Mouse (Mus musculus): ENCODE measurements around the gene Bcar1. TPM values are rescaled to one million over a fixed set of nuclear protein-coding genes. Genes with fewer than 3 reads are reported as not detected.

The Bcar1 gene
- polyA plus RNA-seq, 1 experiment from 2014 or later = 52.4 TPM

DNA sequence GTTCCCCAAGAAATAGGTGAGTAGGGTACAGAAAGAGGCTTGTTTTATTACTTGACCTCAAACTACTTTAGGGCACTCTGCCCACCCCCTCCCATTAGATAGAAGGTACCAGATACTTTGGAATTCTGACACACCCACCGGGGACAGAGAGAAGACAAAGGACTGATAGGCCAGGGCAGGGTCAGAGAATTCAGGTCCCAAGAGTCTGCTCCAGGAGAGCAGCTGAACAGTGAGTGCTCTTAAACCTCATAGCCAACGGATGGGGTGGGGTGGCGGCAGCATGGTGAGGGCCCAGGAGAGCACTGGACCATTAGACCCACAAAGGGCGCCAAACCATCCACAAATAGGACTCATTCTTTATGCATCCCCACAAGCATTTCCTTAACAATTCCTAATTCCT is 22.0 kb upstream of the Bcar1 start:
- Histone ChIP-seq H3K4me1 (peaks cover 7% of the 10 kb centered on the region), H3K27ac (replicated peaks) (no peak overlapping the region), H3K4me2 (replicated peaks) (no peak overlapping the region), H3K9me3 (no peaks in the 10 kb centered on the region), H3K36me3 (peaks cover 27% of the 10 kb centered on the region), H3K27me3 (no peaks in the 10 kb centered on the region), H3K4me3 (no peak overlapping the region), H3K9ac (replicated peaks) (no peak overlapping the region)
- 91% methylated on average over 4 of the region's 4 CpGs for WGBS
- no peak for ATAC-seq (ENCODE audit: low FRiP score, low read depth)

DNA sequence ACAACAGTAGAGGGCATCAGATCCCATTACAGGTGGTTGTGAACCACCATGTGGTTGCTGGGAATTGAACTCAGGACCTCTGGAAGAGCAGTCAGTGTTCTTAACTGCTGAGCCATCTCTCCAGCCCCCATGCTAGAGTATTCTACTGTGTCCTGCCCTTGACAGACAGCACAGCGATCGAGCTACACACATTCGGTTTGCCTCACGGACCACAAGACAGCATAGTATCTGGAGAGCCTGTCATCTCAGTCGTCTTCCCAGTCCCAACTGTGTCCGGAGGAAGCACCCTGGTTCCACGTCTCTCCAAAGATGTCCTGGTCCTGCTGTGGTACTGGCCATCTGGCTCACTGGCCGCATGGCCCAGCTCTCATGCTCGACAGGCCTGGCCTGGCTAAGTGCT is 21.5 kb upstream of the Bcar1 start:
- Histone ChIP-seq H3K27ac (replicated peaks) (no peak overlapping the region), H3K36me3 (peaks cover 27% of the 10 kb centered on the region), H3K9ac (replicated peaks) (no peak overlapping the region), H3K4me1 (peaks cover 7% of the 10 kb centered on the region), H3K4me2 (replicated peaks) (no peak overlapping the region), H3K4me3 (no peak overlapping the region), H3K9me3 (no peaks in the 10 kb centered on the region), H3K27me3 (no peaks in the 10 kb centered on the region)
- 94% methylated on average over 9 of the region's 9 CpGs for WGBS
- ATAC-seq (ENCODE audit: low FRiP score, low read depth) = no peak

DNA sequence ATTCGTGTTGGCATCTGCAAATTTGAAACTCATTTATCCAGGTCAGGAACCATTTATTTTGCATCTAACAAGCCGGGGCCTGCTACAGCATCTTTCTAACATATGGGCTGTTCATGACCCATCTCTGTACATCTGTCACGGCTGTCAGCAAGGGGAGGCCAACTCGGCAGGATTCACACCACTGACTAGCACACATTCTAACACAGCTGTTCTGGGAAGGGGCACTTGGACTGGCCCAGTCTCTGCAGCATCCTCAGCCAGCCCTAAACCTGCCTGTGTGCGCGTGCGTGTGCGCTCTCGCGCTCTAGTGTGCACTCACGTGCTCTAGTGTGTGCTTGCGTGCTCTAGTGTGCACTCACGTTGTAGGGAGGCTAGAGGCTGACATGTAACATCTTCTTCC is 17.1 kb upstream of the Bcar1 start:
- Histone ChIP-seq H3K4me3 (no peak overlapping the region), H3K9me3 (no peaks in the 10 kb centered on the region), H3K27ac (replicated peaks) (no peak overlapping the region), H3K27me3 (no peaks in the 10 kb centered on the region), H3K4me1 (no peaks in the 10 kb centered on the region), H3K9ac (replicated peaks) (no peak overlapping the region), H3K4me2 (replicated peaks) (no peak overlapping the region), H3K36me3 (peaks cover 3% of the 10 kb centered on the region; the same call in 1 of the 2 replicates)
- ATAC-seq (ENCODE audit: low FRiP score, low read depth) = no peak
- 92% methylated on average over 13 of the region's 13 CpGs for WGBS

DNA sequence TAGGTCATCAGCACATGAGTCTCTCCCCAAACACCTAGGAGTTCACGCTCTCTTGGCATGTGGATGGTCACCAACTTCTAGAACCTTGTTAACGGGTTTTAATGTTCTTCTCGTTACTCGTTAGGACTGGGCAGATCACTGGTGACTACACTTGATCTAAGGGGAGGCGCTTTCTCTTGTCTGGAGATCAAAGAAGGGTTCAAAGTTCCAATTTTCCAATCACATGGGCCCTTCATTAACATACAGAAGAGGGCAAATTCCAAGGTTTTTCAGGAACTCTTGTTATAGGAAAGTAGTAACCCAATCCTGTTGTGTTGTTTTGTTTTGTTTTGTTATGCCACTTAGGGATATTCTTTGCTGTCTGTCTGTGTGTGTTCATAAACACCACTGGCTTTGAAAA is 15.2 kb upstream of the Bcar1 start:
- Histone ChIP-seq H3K9ac (replicated peaks) (no peak overlapping the region), H3K9me3 (no peaks in the 10 kb centered on the region), H3K4me2 (replicated peaks) (no peak overlapping the region), H3K27ac (replicated peaks) (no peak overlapping the region), H3K4me1 (no peaks in the 10 kb centered on the region), H3K27me3 (no peaks in the 10 kb centered on the region), H3K4me3 (no peak overlapping the region), H3K36me3 (no peaks in the 10 kb centered on the region)
- ATAC-seq (ENCODE audit: low FRiP score, low read depth) = no peak
- WGBS = 87% methylated on average over 5 of the region's 5 CpGs

DNA sequence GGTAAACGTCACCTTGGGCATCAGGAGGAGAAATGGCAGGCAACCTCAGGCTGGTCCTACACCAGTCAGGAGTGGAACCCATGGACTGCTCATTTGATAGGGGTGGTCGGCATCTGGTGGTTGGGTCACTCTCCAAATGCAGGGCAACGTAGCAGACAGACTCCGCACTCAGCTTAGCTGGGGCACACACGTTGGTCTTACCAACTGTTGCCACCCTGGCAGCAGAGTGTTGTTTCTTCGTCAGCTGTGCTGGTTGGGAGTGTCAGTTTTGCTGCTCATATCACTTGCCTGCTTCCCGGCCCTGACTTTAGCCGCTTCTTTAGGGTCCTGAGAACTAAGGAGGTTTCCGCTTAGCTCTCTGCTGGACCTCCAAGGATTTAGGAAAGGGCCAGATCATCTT is 14.0 kb upstream of the Bcar1 start:
- no peak for ATAC-seq (ENCODE audit: low FRiP score, low read depth)
- Histone ChIP-seq H3K4me2 (replicated peaks) (no peak overlapping the region), H3K9me3 (no peaks in the 10 kb centered on the region), H3K27ac (replicated peaks) (no peak overlapping the region), H3K27me3 (no peaks in the 10 kb centered on the region), H3K9ac (replicated peaks) (no peak overlapping the region), H3K36me3 (no peaks in the 10 kb centered on the region), H3K4me1 (no peaks in the 10 kb centered on the region), H3K4me3 (no peak overlapping the region)
- whole genome bisulfite sequencing = 88% methylated on average over 9 of the region's 9 CpGs

DNA sequence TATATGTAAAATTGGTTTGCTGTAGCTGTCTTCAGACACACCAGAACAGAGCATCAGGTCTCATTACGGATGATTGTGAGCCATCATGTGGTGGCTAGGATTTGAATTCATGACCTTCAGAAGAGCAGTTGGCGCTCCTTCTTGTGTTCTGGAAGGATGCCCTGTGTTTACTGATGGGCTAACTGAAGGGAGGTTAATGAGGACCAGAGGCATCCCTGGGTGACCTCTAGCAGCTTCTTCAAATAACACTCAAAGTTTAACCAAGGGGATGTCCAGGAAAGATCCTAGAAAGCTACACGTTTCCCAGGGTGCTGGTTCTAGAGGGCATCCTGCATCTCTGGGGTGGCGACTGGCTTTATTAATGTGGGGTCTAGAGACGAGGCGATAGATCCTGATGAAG is 11.1 kb upstream of the Bcar1 start:
- Histone ChIP-seq H3K4me2 (replicated peaks) (no peak overlapping the region), H3K27ac (replicated peaks) (no peak overlapping the region), H3K9me3 (no peaks in the 10 kb centered on the region), H3K4me3 (no peak overlapping the region), H3K36me3 (no peaks in the 10 kb centered on the region), H3K4me1 (no peaks in the 10 kb centered on the region), H3K9ac (replicated peaks) (no peak overlapping the region), H3K27me3 (no peaks in the 10 kb centered on the region)
- ATAC-seq (ENCODE audit: low FRiP score, low read depth) = no peak
- 84% methylated on average over 6 of the region's 6 CpGs for WGBS

DNA sequence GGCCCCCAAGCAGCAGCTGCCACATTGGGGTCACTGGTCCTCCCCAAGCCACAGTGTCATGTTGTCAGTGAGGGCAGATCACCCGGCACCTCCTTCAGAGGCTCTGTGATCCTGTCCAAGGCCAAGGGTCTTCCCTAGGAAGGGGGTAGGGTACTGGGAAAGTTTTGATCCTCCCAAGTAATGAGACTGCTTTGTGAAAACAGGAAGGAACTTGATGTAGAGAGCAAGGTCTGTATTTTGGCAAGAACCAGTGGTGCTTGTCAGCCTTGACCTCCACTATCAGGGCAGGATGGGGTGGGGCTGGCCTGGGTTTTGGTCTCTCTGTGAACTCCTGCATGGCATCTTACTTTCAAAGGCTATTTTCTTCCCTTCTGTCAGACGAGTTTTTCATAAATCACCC is 10.5 kb upstream of the Bcar1 start:
- Histone ChIP-seq H3K4me2 (replicated peaks) (no peak overlapping the region), H3K27me3 (no peaks in the 10 kb centered on the region), H3K4me1 (no peaks in the 10 kb centered on the region), H3K9ac (replicated peaks) (no peak overlapping the region), H3K36me3 (no peaks in the 10 kb centered on the region), H3K9me3 (no peaks in the 10 kb centered on the region), H3K27ac (replicated peaks) (no peak overlapping the region), H3K4me3 (no peak overlapping the region)
- ATAC-seq (ENCODE audit: low FRiP score, low read depth) = no peak
- WGBS = 58% methylated on average over 2 of the region's 2 CpGs

DNA sequence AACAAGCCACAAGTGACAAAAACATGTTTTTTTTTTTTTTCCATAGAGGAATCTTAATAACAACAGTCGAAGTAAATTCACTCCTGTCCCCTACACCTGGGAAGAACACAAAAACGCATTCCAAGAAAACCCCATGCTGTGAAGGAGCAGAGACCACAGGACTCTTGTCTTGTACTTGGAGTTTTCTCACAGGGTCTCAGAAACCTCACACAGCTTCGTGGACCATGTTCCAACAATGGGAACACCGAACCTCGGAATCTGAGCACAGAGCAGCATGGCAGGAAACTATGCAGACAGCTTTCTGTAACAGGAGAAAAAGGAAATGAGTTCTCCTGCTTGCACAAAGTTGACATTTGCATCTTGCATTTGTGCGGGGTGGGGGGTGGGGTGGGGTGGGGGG is 5.2 kb upstream of the Bcar1 start:
- WGBS = 66% methylated on average over 6 of the region's 6 CpGs
- Histone ChIP-seq H3K4me3 (no peak overlapping the region), H3K36me3 (no peaks in the 10 kb centered on the region), H3K27me3 (peaks cover 10% of the 10 kb centered on the region; the same call in 1 of the 2 replicates), H3K27ac (replicated peaks) (no peak overlapping the region), H3K9me3 (no peaks in the 10 kb centered on the region), H3K9ac (replicated peaks) (no peak overlapping the region), H3K4me1 (peaks cover 24% of the 10 kb centered on the region), H3K4me2 (replicated peaks) (no peak overlapping the region)
- ATAC-seq (ENCODE audit: low FRiP score, low read depth) = no peak

DNA sequence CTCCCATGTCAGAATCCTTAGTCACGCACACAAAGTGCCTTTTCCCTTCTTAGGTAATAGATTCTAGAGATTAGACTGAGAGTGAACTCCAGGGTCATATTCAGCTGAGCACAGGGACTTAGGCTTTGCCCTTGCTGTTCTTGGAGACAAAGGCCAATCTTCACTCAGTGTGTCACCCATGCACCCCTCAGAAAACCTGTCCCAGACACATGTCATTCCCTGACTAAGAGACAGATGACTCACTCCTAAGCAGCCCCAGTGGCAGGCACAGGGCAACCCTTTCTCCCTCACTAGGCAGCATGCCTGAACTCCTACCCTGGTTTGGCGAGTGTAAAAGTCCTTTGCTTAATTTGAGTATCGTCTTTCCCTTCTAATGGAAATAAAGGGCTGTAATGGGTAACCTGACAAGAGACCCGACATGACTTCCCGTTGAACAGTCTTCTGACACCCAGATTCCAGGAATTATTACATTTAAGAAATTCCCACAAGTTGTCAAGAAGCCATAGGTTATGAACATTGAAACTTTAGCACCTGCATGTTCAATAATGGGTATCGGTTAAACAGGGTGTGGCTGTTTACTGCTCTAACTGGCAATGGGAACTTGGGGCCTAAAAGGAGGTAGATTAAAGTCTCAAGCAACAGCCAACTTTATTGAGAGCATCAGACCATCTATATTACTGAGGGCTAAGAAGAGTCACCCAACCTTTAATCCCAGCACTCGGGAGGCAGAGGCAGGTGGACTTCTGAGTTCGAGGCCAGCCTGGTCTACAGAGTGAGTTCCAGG is 4.4 kb upstream of the Bcar1 start:
- Histone ChIP-seq H3K4me2 (replicated peaks) (no peak overlapping the region), H3K27me3 (peaks cover 10% of the 10 kb centered on the region; the same call in 1 of the 2 replicates), H3K4me1 (peaks cover 25% of the 10 kb centered on the region), H3K9me3 (no peaks in the 10 kb centered on the region), H3K9ac (replicated peaks) (no peak overlapping the region), H3K36me3 (no peaks in the 10 kb centered on the region), H3K4me3 (no peak overlapping the region), H3K27ac (replicated peaks) (no peak overlapping the region)
- 81% methylated on average over 8 of the region's 8 CpGs for WGBS
- no peak for ATAC-seq (ENCODE audit: low FRiP score, low read depth)

DNA sequence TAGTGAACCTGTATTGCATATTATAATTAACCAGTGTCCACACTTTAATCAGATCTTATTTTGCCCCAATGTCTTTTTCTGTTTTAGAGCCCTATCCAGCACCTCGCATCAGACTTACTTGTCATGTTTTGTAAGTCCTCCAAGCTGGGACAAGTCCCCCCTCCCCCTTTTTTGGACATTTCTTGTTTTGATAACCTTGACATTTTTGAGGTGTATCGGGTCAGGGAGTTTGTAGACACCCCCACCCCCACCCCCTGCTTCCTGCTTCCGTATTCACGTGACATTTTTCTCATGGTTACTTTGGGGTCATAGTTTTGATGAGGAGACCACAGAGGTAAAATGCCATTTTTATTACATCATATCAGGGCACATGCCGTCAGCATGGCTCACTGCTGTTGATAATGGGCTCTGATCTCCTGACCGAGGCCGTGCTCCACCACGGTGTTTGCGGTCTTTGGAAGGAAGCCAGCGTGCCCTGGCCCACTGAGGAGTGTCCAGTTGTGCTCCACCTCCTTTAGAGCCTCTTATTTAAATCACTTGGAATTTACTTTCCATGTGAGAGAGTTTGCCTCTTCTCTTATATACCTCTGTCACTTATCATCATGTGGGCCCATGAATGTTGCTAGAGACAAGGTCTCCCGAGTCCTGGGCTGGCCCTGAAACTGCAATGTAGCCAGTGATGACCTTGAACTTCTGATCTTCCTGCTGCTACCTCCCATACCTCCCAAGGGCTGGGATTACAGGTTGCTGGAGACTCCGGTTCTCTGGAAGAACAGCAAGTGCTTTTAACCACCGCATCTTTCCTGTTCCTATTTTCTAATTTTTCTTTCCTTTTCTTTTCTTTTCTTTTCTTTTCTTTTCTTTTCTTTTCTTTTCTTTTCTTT is 3.2 kb upstream of the Bcar1 start:
- 81% methylated on average over 13 of the region's 13 CpGs for WGBS

DNA sequence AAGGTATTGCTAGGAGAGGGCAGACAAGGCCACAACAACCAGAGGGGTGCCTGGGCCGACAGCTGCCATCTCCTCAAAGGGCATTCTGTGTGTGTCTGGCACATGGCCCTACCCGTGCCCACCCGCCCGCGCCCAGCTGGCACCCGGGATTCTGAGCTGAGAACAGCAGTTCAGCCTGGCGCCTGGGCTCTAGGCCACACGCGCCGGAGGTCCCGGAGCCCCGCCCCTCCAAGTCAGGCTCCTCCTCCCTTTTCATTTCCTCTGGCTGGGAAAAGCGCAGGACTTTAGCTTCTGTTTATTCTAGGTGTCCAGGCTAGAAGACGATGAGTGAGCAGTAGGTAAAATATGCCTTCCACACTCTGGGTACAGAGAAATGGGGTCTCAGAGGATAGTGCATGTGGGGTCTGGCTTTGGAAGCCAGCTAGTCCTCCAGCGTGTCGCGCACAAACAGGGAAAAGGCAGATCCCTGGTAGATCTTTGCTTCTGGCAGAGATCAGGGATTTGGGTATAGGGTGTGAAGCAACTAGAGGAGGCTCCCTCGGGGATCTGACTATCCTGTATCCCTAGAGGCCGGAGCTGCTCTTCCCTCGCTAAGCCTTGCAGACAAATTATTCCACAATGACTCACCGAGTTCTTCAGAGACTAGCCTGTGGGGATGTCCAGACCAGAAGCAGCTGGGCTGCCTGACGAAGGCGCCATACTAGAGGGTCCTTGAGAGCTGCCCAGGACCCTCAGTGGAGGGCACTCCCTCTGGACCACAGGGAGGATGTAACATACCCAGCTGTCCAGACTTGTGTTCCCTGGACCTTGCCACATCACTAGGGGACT is 2.2 kb upstream of the Bcar1 start:
- 6% methylated on average over 23 of the region's 23 CpGs for WGBS
- peak; percentile 30; the same call in 1 of the 2 replicates for ATAC-seq (ENCODE audit: low FRiP score, low read depth)
- H3K27ac ChIP-seq (replicated peaks) = peak overlapping the region; percentile 49; the same call in 1 of the 2 replicates
- peaks cover 10% of the 10 kb centered on the region; the same call in 1 of the 2 replicates for H3K27me3 ChIP-seq
- peak overlapping the region; percentile 41 for H3K9ac ChIP-seq (replicated peaks)
- peaks cover 47% of the 10 kb centered on the region for H3K4me1 ChIP-seq
- H3K9me3 ChIP-seq = no peaks in the 10 kb centered on the region
- peak overlapping the region; percentile 22 for H3K4me3 ChIP-seq
- peak overlapping the region; percentile 47 for H3K4me2 ChIP-seq (replicated peaks)
- H3K36me3 ChIP-seq = no peaks in the 10 kb centered on the region

More for the DNA sequence above, 3.2 kb upstream of the Bcar1 start:
- ATAC-seq (ENCODE audit: low FRiP score, low read depth) = no peak
- Histone ChIP-seq H3K4me1 (peaks cover 37% of the 10 kb centered on the region), H3K4me2 (replicated peaks) (no peak overlapping the region), H3K9me3 (no peaks in the 10 kb centered on the region), H3K9ac (replicated peaks) (no peak overlapping the region), H3K27ac (replicated peaks) (no peak overlapping the region), H3K36me3 (no peaks in the 10 kb centered on the region), H3K27me3 (peaks cover 10% of the 10 kb centered on the region; the same call in 1 of the 2 replicates), H3K4me3 (no peak overlapping the region)
